Mouse (Mus musculus): Measurements from ENCODE around the gene Ubxn6. TPM values are rescaled to one million over a fixed set of nuclear protein-coding genes. Genes with fewer than 3 reads are reported as not detected.

Ubxn6 gene
- total RNA-seq, 1 experiment = 34.8 TPM

DNA sequence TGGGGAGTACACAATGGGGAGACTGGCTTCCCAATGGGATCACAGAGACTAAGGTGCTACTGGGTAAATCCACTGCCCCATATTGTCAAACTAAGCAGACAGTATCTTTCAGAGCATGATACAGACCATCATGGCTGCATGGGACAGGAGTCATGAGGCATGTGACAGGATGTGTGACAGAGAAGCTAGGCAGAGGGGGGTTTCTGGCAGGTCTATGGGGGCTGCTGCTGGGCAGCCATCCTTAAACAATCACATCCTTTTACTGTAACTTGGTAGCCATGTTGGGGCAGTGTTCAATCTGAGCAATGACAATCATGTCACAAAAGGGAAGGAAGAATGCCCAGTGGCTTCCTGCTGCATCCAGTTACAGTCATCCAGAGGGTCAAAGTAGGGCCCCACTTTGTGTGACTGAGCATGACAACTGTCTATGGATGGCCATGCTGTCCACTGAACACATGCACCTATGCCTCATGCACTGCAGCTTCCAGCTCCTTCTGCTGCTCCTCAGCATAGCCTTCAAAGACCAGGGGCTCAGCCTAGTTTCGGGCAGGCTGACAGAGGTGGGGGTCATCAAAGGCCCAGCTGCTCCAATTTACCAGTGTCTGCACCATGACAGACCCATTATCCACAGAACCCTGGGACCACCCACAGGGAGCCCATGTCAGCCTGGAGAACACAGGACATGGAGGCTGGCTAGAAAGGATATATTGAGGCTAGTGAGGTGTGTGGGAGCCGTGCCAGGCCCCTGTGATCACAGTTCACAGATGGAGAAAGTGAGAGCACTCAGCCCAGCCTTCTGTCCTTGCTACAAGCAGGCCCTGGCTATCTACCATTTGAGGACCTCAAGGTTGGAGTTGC is 52.5 kb downstream of the Ubxn6 start:
- H3K27ac ChIP-seq (ENCODE audit: insufficient read depth, low read depth, low read length, poor library complexity, severe bottlenecking) = no peak overlapping the region
- H3K9ac ChIP-seq (ENCODE audit: insufficient read depth, low read depth, low read length, poor library complexity, severe bottlenecking) = no peak overlapping the region
- H3K9me3 ChIP-seq (ENCODE audit: control insufficient read depth, insufficient read depth, low read depth, low read length) = no peaks in the 10 kb centered on the region
- TF ChIP-seq ZNF384 (IDR thresholded peaks at IDR 0.05; ENCODE audit: low read depth, low read length) (no peak), ZC3H11A (IDR thresholded peaks at IDR 0.05; ENCODE audit: borderline replicate concordance, low read depth, low read length) (no peak), CHD2 (IDR thresholded peaks at IDR 0.05; ENCODE audit: low read depth, low read length) (no peak), HCFC1 (IDR thresholded peaks at IDR 0.05; ENCODE audit: borderline replicate concordance, insufficient read depth, low read length) (no peak), MAFK (IDR thresholded peaks at IDR 0.05; ENCODE audit: insufficient read depth, low read depth, low read length) (no peak)
- no peak for DNase-seq (ENCODE audit: low read depth, low spot score)
- no peak overlapping the region for H3K4me3 ChIP-seq (ENCODE audit: insufficient read depth in 1 of 2, low read depth in 1 of 2, low read length in 2 of 2, poor library complexity in 1 of 2, severe bottlenecking in 1 of 2)
- peaks cover 0 to 2% of the 10 kb centered on the region in 2 experiments; a peak in 1 of 4 replicates for H3K4me1 ChIP-seq (ENCODE audit: control insufficient read depth in 2 of 2, insufficient read depth in 2 of 2, low read length in 2 of 2, poor library complexity in 1 of 2)
- peaks cover 28% of the 10 kb centered on the region for H3K36me3 ChIP-seq (ENCODE audit: control insufficient read depth, insufficient read depth, low read length, poor library complexity, severe bottlenecking)
- in situ Hi-C loops (cut with MboI; ENCODE audit: low sequenced_read_pairs in 2 of 2, unreplicated experiment in 2 of 2) = no loop called here

GRCm38 (mm10) chr17:56021161-56021910 is 53.5 kb downstream of the Ubxn6 start:
- H3K27ac ChIP-seq (ENCODE audit: insufficient read depth, low read depth, low read length, poor library complexity, severe bottlenecking) = no peak overlapping the region
- H3K4me3 ChIP-seq (ENCODE audit: insufficient read depth in 1 of 2, low read depth in 1 of 2, low read length in 2 of 2, poor library complexity in 1 of 2, severe bottlenecking in 1 of 2) = no peak overlapping the region
- no peaks in the 10 kb centered on the region for H3K9me3 ChIP-seq (ENCODE audit: control insufficient read depth, insufficient read depth, low read depth, low read length)
- in situ Hi-C loops (cut with MboI; ENCODE audit: low sequenced_read_pairs in 2 of 2, unreplicated experiment in 2 of 2) = no loop called here
- peaks cover 0 to 2% of the 10 kb centered on the region in 2 experiments; a peak in 1 of 4 replicates for H3K4me1 ChIP-seq (ENCODE audit: control insufficient read depth in 2 of 2, insufficient read depth in 2 of 2, low read length in 2 of 2, poor library complexity in 1 of 2)
- DNase-seq (ENCODE audit: low read depth, low spot score) = no peak
- TF ChIP-seq ZNF384 (IDR thresholded peaks at IDR 0.05; ENCODE audit: low read depth, low read length) (no peak), HCFC1 (IDR thresholded peaks at IDR 0.05; ENCODE audit: borderline replicate concordance, insufficient read depth, low read length) (no peak), ZC3H11A (IDR thresholded peaks at IDR 0.05; ENCODE audit: borderline replicate concordance, low read depth, low read length) (no peak)
- no peak overlapping the region for H3K9ac ChIP-seq (ENCODE audit: insufficient read depth, low read depth, low read length, poor library complexity, severe bottlenecking)
- H3K36me3 ChIP-seq (ENCODE audit: control insufficient read depth, insufficient read depth, low read length, poor library complexity, severe bottlenecking) = peaks cover 37% of the 10 kb centered on the region

- Histone ChIP-seq H3K4me3 (ENCODE audit: insufficient read depth in 1 of 2, low read depth in 1 of 2, low read length in 2 of 2, poor library complexity in 1 of 2, severe bottlenecking in 1 of 2) (no peak overlapping the region), H3K9me3 (ENCODE audit: control insufficient read depth, insufficient read depth, low read depth, low read length) (no peaks in the 10 kb centered on the region), H3K27ac (ENCODE audit: insufficient read depth, low read depth, low read length, poor library complexity, severe bottlenecking) (no peak overlapping the region), H3K9ac (ENCODE audit: insufficient read depth, low read depth, low read length, poor library complexity, severe bottlenecking) (no peak overlapping the region), H3K4me1 (ENCODE audit: control insufficient read depth in 2 of 2, insufficient read depth in 2 of 2, low read length in 2 of 2, poor library complexity in 1 of 2) (peaks cover 0 to 2% of the 10 kb centered on the region in 2 experiments; a peak in 1 of 4 replicates), H3K36me3 (ENCODE audit: control insufficient read depth, insufficient read depth, low read length, poor library complexity, severe bottlenecking) (peaks cover 45% of the 10 kb centered on the region)
- TF ChIP-seq CHD2 (IDR thresholded peaks at IDR 0.05; ENCODE audit: low read depth, low read length) (no peak), ZNF384 (IDR thresholded peaks at IDR 0.05; ENCODE audit: low read depth, low read length) (no peak), ZC3H11A (IDR thresholded peaks at IDR 0.05; ENCODE audit: borderline replicate concordance, low read depth, low read length) (no peak), MAFK (IDR thresholded peaks at IDR 0.05; ENCODE audit: insufficient read depth, low read depth, low read length) (no peak), HCFC1 (IDR thresholded peaks at IDR 0.05; ENCODE audit: borderline replicate concordance, insufficient read depth, low read length) (no peak)
- no peak for DNase-seq (ENCODE audit: low read depth, low spot score)
- in situ Hi-C loops (cut with MboI; ENCODE audit: low sequenced_read_pairs in 2 of 2, unreplicated experiment in 2 of 2) = no loop called here
These were observed 54.3 kb downstream of the Ubxn6 start for GRCm38 (mm10) chr17:56020400-56021084.

- H3K4me3 ChIP-seq (ENCODE audit: insufficient read depth in 1 of 2, low read depth in 1 of 2, low read length in 2 of 2, poor library complexity in 1 of 2, severe bottlenecking in 1 of 2) = no peak overlapping the region
- in situ Hi-C loops (cut with MboI; ENCODE audit: low sequenced_read_pairs in 2 of 2, unreplicated experiment in 2 of 2) = no loop called here
- TF ChIP-seq CHD2 (IDR thresholded peaks at IDR 0.05; ENCODE audit: low read depth, low read length) = no peak
- no peak for TF ChIP-seq ZNF384 (IDR thresholded peaks at IDR 0.05; ENCODE audit: low read depth, low read length)
- no peak for TF ChIP-seq HCFC1 (IDR thresholded peaks at IDR 0.05; ENCODE audit: borderline replicate concordance, insufficient read depth, low read length)
- TF ChIP-seq MAFK (IDR thresholded peaks at IDR 0.05; ENCODE audit: insufficient read depth, low read depth, low read length) = no peak
- TF ChIP-seq ZC3H11A (IDR thresholded peaks at IDR 0.05; ENCODE audit: borderline replicate concordance, low read depth, low read length) = no peak
- no peak overlapping the region for H3K9ac ChIP-seq (ENCODE audit: insufficient read depth, low read depth, low read length, poor library complexity, severe bottlenecking)
- H3K9me3 ChIP-seq (ENCODE audit: control insufficient read depth, insufficient read depth, low read depth, low read length) = no peaks in the 10 kb centered on the region
- DNase-seq (ENCODE audit: low read depth, low spot score) = no peak
- H3K36me3 ChIP-seq (ENCODE audit: control insufficient read depth, insufficient read depth, low read length, poor library complexity, severe bottlenecking) = peaks cover 51% of the 10 kb centered on the region
- H3K27ac ChIP-seq (ENCODE audit: insufficient read depth, low read depth, low read length, poor library complexity, severe bottlenecking) = no peak overlapping the region
- peaks cover 0 to 2% of the 10 kb centered on the region in 2 experiments; a peak in 1 of 4 replicates for H3K4me1 ChIP-seq (ENCODE audit: control insufficient read depth in 2 of 2, insufficient read depth in 2 of 2, low read length in 2 of 2, poor library complexity in 1 of 2)
These were observed 56.3 kb downstream of the Ubxn6 start for GRCm38 (mm10) chr17:56018347-56019131.

Measured in ES-E14 (cell line).